Mouse (Mus musculus) neural tube, embryonic 11.5 days (tissue): Measurements from ENCODE around the gene Nup153. TPM values are rescaled to one million over a fixed set of nuclear protein-coding genes. Genes with fewer than 3 reads are reported as not detected.

ENCODE experiments used
- ATAC-seq: fragments of 200-750 bp; cut with Nextera tagmentation; 2 replicates; pipeline ENCODE4 v1.8.0; 2017; ENCODE audit warnings: moderate number of reproducible peaks, mild to moderate bottlenecking, moderate TSS enrichment, moderate library complexity; ENCODE audit not compliant: insufficient read depth, low FRiP score, low TSS enrichment
- DNase-seq: peaks from one replicate; pipeline ENCODE4 v3.0.0-alpha.2; 2015; ENCODE audit warnings: low spot score
- H3K27ac ChIP-seq: fragments of 300-500 bp; sonication (generic); 2 replicates; pipeline ENCODE4 v1.5.1; 2014; ENCODE audit warnings: low read depth, mild to moderate bottlenecking, low read length
- H3K27me3 ChIP-seq: fragments of 300-500 bp; sonication (generic); 2 replicates; pipeline ENCODE4 v1.6.1; 2014; ENCODE audit warnings: mild to moderate bottlenecking, low read length, mixed read lengths; ENCODE audit not compliant: control insufficient read depth, insufficient read depth
- H3K36me3 ChIP-seq: fragments of 300-500 bp; sonication (generic); 2 replicates; pipeline ENCODE4 v1.6.1; 2014; ENCODE audit warnings: mild to moderate bottlenecking, low read length, moderate library complexity, mixed read lengths; ENCODE audit not compliant: control insufficient read depth, insufficient read depth
- H3K4me1 ChIP-seq: fragments of 300-500 bp; sonication (generic); 2 replicates; pipeline ENCODE4 v1.6.1; 2014; ENCODE audit warnings: low read length, mixed read lengths; ENCODE audit not compliant: control insufficient read depth, insufficient read depth
- H3K4me2 ChIP-seq: fragments of 300-500 bp; sonication (generic); 2 replicates; pipeline ENCODE4 v1.6.1; 2014; ENCODE audit warnings: low read depth, mild to moderate bottlenecking, moderate library complexity
- H3K4me3 ChIP-seq: fragments of 300-500 bp; sonication (generic); 2 replicates; pipeline ENCODE4 v1.5.1; 2014; ENCODE audit warnings: low read depth, low read length
- H3K9ac ChIP-seq: fragments of 300-500 bp; sonication (generic); 2 replicates; pipeline ENCODE4 v1.6.1; 2014; ENCODE audit warnings: mild to moderate bottlenecking, low read length
- H3K9me3 ChIP-seq: fragments of 300-500 bp; sonication (generic); 2 replicates; pipeline ENCODE4 v1.6.1; 2016; ENCODE audit warnings: low read length; ENCODE audit not compliant: control insufficient read depth
- WGBS: fragments of 180-500 bp; shearing (Covaris S2); extraction: QIAGEN DNeasy Blood & Tissue Kit; methylation state at CpG from one replicate; pipeline ENCODE4 v1.1.7; 2014; 5-methylcytosine and 5-hydroxymethylcytosine counted together
- polyA plus RNA-seq: library from polyadenylated mRNA; unstranded; fragments of >200 nt; fragmentation: Nextera tagmentation; extraction: Ambion mirVana; gene quantifications from 2 replicates; pipeline ENCODE4 v1.2.1, GENCODE M21; 2014

Nup153 gene
- polyA plus RNA-seq, 1 experiment from 2014 or later = 40.4 TPM

GRCm38 (mm10) chr13:46724371-46724770 is 3.4 kb downstream of the Nup153 start:
- H3K4me3 ChIP-seq = no peak overlapping the region
- H3K27me3 ChIP-seq = no peaks in the 10 kb centered on the region
- H3K9ac ChIP-seq = no peak overlapping the region
- no peaks in the 10 kb centered on the region for H3K36me3 ChIP-seq
- H3K9me3 ChIP-seq = no peaks in the 10 kb centered on the region
- H3K27ac ChIP-seq = no peak overlapping the region
- DNase-seq (no peak), ATAC-seq (no peak)
- 0 out of 2 replicates have a peak overlapping the region, but pooled peaks have one; percentile 2 for H3K4me2 ChIP-seq
- 0 out of 2 replicates have a peak, but pooled peaks cover 5% of the 10 kb centered on the region for H3K4me1 ChIP-seq

DNA sequence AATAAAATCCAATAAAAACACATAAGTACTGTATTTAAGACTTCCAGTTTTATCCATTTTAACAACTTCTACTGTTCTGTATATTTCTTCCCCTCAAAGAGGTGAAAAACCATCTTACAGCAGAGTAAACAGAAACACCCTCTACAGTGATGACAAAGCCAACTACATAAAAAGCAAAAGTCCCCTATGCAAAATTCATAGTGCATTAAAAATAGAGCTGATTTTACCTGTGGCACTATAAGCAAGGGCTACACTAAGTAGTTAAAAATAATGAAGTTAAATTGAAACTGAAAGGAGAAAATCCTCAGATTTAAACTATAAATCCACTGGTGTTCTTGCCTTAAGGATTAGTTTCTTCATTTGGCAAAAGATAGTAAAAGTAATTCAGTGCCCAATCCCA is 6.7 kb downstream of the Nup153 start:
- H3K9me3 ChIP-seq = no peaks in the 10 kb centered on the region
- H3K9ac ChIP-seq = no peak overlapping the region
- H3K27me3 ChIP-seq = no peaks in the 10 kb centered on the region
- 0 out of 2 replicates have a peak, but pooled peaks cover 5% of the 10 kb centered on the region for H3K4me1 ChIP-seq
- DNase-seq = no peak
- H3K4me3 ChIP-seq = no peak overlapping the region
- no peak for ATAC-seq
- H3K36me3 ChIP-seq = no peaks in the 10 kb centered on the region
- no peak overlapping the region for H3K27ac ChIP-seq
- no peak overlapping the region for H3K4me2 ChIP-seq

DNA sequence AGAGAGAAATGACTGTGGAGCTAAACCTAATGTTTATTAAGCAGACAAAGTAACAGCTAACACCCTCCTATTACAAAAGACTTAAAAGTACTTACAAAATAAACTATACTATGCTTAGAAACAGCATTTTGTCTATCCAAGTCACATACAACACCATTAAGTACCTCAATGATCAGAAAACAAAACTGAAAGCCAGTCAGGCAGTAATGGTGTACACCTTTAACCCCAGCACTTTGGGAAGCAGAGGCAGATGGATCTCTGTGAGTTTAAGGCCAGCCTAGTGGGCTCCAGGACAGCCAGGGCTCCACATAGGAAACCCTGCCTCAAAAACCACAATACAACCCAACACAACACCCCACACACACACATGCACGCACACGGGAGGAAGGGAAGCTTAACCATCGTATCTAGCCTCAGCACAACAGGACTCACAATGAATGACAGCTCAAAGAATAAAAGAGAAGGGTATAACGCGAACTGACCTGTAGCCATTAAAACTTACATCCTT is 8.8 kb downstream of the Nup153 start:
- H3K4me1 ChIP-seq = no peaks in the 10 kb centered on the region
- H3K36me3 ChIP-seq = no peaks in the 10 kb centered on the region
- H3K27ac ChIP-seq = no peak overlapping the region
- ATAC-seq (no peak), DNase-seq (no peak)
- no peak overlapping the region for H3K4me3 ChIP-seq
- H3K27me3 ChIP-seq = no peaks in the 10 kb centered on the region
- 87% methylated on average over 5 of the region's 5 CpGs for WGBS
- H3K9ac ChIP-seq = no peak overlapping the region
- no peaks in the 10 kb centered on the region for H3K9me3 ChIP-seq
- no peak overlapping the region for H3K4me2 ChIP-seq

DNA sequence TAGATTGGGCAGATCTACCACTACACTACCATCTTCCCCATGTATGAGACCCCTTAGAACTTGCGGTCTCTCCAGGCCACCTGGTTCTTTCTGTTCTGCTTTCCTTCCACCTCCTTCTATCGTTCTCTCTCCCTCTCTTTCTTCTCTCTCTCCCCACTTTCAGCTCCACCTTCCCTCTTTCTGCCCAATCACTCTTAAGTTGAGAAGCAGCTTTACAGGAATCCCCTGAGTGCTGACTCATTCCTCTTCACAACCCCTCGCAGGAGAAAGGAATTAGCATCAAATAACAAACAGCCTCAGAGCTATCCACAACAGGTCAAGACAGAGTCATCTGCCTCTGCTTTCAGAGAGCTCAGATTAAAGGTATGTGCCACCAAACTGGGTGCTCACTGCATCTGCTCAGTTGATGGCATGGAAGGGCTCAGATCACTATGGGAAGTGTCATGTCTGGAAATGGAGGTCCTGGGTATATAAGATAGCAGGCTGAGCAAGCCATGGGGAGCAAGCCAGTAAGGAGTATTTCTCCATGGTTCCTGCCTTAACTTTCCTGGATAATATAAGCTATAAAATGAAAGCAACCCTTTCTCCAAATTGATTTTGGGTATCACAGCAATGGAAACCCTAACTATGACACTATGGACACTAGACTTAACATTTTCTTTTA is 11.6 kb downstream of the Nup153 start:
- 81% methylated on average over 3 of the region's 3 CpGs for WGBS
- no peak overlapping the region for H3K4me3 ChIP-seq
- no peak overlapping the region for H3K4me2 ChIP-seq
- no peaks in the 10 kb centered on the region for H3K27me3 ChIP-seq
- H3K36me3 ChIP-seq = peaks cover 2% of the 10 kb centered on the region; the same call in 1 of the 2 replicates
- no peaks in the 10 kb centered on the region for H3K9me3 ChIP-seq
- no peaks in the 10 kb centered on the region for H3K4me1 ChIP-seq
- ATAC-seq (no peak), DNase-seq (no peak)
- no peak overlapping the region for H3K27ac ChIP-seq
- no peak overlapping the region for H3K9ac ChIP-seq

- no peak for ATAC-seq
- H3K4me1 ChIP-seq = no peaks in the 10 kb centered on the region
These were observed 14.3 kb downstream of the Nup153 start for GRCm38 (mm10) chr13:46713486-46713885.

GRCm38 (mm10) chr13:46703138-46703537 is 24.6 kb downstream of the Nup153 start:
- H3K36me3 ChIP-seq = peaks cover 2% of the 10 kb centered on the region; the same call in 1 of the 2 replicates
- no peak overlapping the region for H3K4me3 ChIP-seq
- H3K9ac ChIP-seq = no peak overlapping the region
- H3K4me2 ChIP-seq = no peak overlapping the region
- no peak overlapping the region for H3K27ac ChIP-seq
- DNase-seq (no peak), ATAC-seq (no peak)
- WGBS = 92% methylated on average over 5 of the region's 5 CpGs
- no peaks in the 10 kb centered on the region for H3K4me1 ChIP-seq
- H3K9me3 ChIP-seq = no peaks in the 10 kb centered on the region
- no peaks in the 10 kb centered on the region for H3K27me3 ChIP-seq

More at GRCm38 (mm10) chr13:46713486-46713885, 14.3 kb downstream of the Nup153 start:
- Histone ChIP-seq H3K9ac (no peak overlapping the region), H3K27me3 (no peaks in the 10 kb centered on the region), H3K4me3 (no peak overlapping the region), H3K27ac (no peak overlapping the region), H3K36me3 (peaks cover 8% of the 10 kb centered on the region), H3K9me3 (no peaks in the 10 kb centered on the region), H3K4me2 (no peak overlapping the region)
- 97% methylated on average over 5 of the region's 5 CpGs for WGBS
- DNase-seq = no peak

DNA sequence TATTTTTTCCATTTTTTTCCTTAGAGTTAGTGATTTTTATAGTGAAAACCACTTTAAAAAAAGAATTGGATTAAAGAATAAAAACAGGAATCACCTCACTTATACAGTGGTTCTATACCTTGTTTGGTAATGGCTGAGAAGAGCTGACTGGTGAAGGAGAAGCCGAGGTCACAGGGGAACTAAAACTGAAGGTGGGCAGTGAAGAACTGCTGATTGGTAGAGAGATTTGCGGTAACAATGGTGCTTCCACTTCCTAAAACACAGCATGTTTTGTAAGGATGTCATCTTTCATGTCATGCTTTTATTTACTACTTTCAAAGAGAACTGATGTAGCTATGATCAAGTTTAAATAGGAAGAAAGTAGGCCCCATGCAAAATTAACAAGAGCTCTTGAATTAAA is 26.3 kb downstream of the Nup153 start:
- Histone ChIP-seq H3K4me1 (no peaks in the 10 kb centered on the region), H3K4me2 (no peak overlapping the region), H3K9ac (no peak overlapping the region), H3K27ac (no peak overlapping the region), H3K4me3 (no peak overlapping the region), H3K27me3 (no peaks in the 10 kb centered on the region), H3K9me3 (no peaks in the 10 kb centered on the region), H3K36me3 (peaks cover 2% of the 10 kb centered on the region; the same call in 1 of the 2 replicates)
- 92% methylated on average over 2 of the region's 2 CpGs for WGBS
- DNase-seq (no peak), ATAC-seq (no peak)

GRCm38 (mm10) chr13:46699372-46699771 is 28.4 kb downstream of the Nup153 start:
- DNase-seq = no peak
- Histone ChIP-seq H3K4me1 (no peaks in the 10 kb centered on the region), H3K4me3 (no peak overlapping the region), H3K36me3 (no peaks in the 10 kb centered on the region; the same call in 1 of the 2 replicates), H3K9ac (no peak overlapping the region), H3K27me3 (no peaks in the 10 kb centered on the region), H3K27ac (no peak overlapping the region), H3K9me3 (no peaks in the 10 kb centered on the region), H3K4me2 (no peak overlapping the region)
- WGBS = 92% methylated on average over 1 of the region's 1 CpGs
- no peak for ATAC-seq

- Histone ChIP-seq H3K9ac (no peak overlapping the region), H3K4me2 (no peak overlapping the region), H3K4me3 (no peak overlapping the region), H3K9me3 (no peaks in the 10 kb centered on the region), H3K36me3 (peaks cover 5% of the 10 kb centered on the region), H3K4me1 (no peaks in the 10 kb centered on the region), H3K27me3 (no peaks in the 10 kb centered on the region), H3K27ac (no peak overlapping the region)
- WGBS = 88% methylated on average over 2 of the region's 2 CpGs
- no peak for DNase-seq
- ATAC-seq = no peak
These were observed 31.0 kb downstream of the Nup153 start for GRCm38 (mm10) chr13:46696788-46697187.
